Mouse (Mus musculus) spleen, postnatal 14 days (tissue): Measurements from ENCODE around the gene Scin.

Experiments used
- DNase-seq, 2 experiments: peaks; one replicate each; pipeline ENCODE4 v3.0.0; 2021 to 2022; ENCODE audit warnings: low spot score in 2 of 2

The Scin gene

GRCm38 (mm10) chr12:40108143-40108542, 25.9 kb downstream of the Scin start:
- DNase-seq, result no peak

- DNase-seq, result no peak
These were observed 27.2 kb downstream of the Scin start for GRCm38 (mm10) chr12:40106874-40107273.

- DNase-seq, result no peak
These were observed 29.3 kb downstream of the Scin start for GRCm38 (mm10) chr12:40104750-40105149.

GRCm38 (mm10) chr12:40102359-40102758, 31.7 kb downstream of the Scin start:
- DNase-seq, result no peak

GRCm38 (mm10) chr12:40099407-40099806, 34.6 kb downstream of the Scin start:
- DNase-seq, result no peak

- DNase-seq, result no peak
These were observed 36.6 kb downstream of the Scin start for GRCm38 (mm10) chr12:40097449-40097848.

- no peak for DNase-seq
These were observed 37.0 kb downstream of the Scin start for GRCm38 (mm10) chr12:40097023-40097422.

GRCm38 (mm10) chr12:40096453-40096852, 37.6 kb downstream of the Scin start:
- no peak for DNase-seq

- DNase-seq, result no peak
These were observed 44.0 kb downstream of the Scin start for GRCm38 (mm10) chr12:40090017-40090416.

GRCm38 (mm10) chr12:40085731-40086322, 48.2 kb downstream of the Scin start:
- DNase-seq, result no peak

- DNase-seq, result no peak
These were observed 51.4 kb downstream of the Scin start for GRCm38 (mm10) chr12:40082453-40083238.

- DNase-seq, result no peak
These were observed 52.0 kb downstream of the Scin start for GRCm38 (mm10) chr12:40082048-40082447.

GRCm38 (mm10) chr12:40073660-40074059, 60.4 kb downstream of the Scin start:
- no peak for DNase-seq

- DNase-seq, result no peak
These were observed 87.0 kb downstream of the Scin start for GRCm38 (mm10) chr12:40047024-40047423.

- no peak for DNase-seq
These were observed 90.0 kb downstream of the Scin start for GRCm38 (mm10) chr12:40043816-40044585.

- DNase-seq, result no peak
These were observed 94.0 kb downstream of the Scin start for GRCm38 (mm10) chr12:40040067-40040466.

- peak; percentile 86 to 92 for DNase-seq
These were observed 96.1 kb downstream of the Scin start, which contains the start of gene Arl4a for GRCm38 (mm10) chr12:40037876-40038463. Gene Arl4a, minus strand, starts transcription at chr12:40038025.

- peak; percentile 99 for DNase-seq
These were observed 96.7 kb downstream of the Scin start for GRCm38 (mm10) chr12:40037226-40037813.

- DNase-seq, result no peak
These were observed 97.4 kb downstream of the Scin start for GRCm38 (mm10) chr12:40036666-40037065.

- DNase-seq, result no peak
These were observed 98.5 kb downstream of the Scin start for GRCm38 (mm10) chr12:40035506-40035905.

GRCm38 (mm10) chr12:40029201-40029600, 104.8 kb downstream of the Scin start:
- no peak for DNase-seq

- no peak for DNase-seq
These were observed 106.2 kb downstream of the Scin start for GRCm38 (mm10) chr12:40027846-40028245.
